Mouse (Mus musculus) gonadal fat pad, adult 2 months (tissue): Measurements from ENCODE around the gene Olfr159. TPM values are rescaled to one million over a fixed set of nuclear protein-coding genes. Genes with fewer than 3 reads are reported as not detected.

ENCODE experiments used
- DNase-seq: peaks from one replicate; pipeline ENCODE4 v3.0.0-alpha.2; 2012; ENCODE audit warnings: low read depth
- polyA plus RNA-seq: library from polyadenylated mRNA; depleted of rRNA; stranded (reverse); fragments of >200 nt; gene quantifications from 2 replicates; pipeline ENCODE4 v1.2.3, GENCODE M21; 2012; rRNA removed

Olfr159 gene
- polyA plus RNA-seq, 1 experiment: not detected

- DNase-seq: no peak
Measured at GRCm38 (mm10) chr4:43729794-43730550, 40.8 kb downstream of the Olfr159 start, which contains the start of gene Spaar. TSS of gene Spaar (plus strand) at chr4:43730034.

GRCm38 (mm10) chr4:43729126-43729525 lies 41.7 kb downstream of the Olfr159 start:
- no peak for DNase-seq

- DNase-seq: no peak
Measured at GRCm38 (mm10) chr4:43728576-43728954, 42.2 kb downstream of the Olfr159 start.

GRCm38 (mm10) chr4:43727718-43728575 lies 42.9 kb downstream of the Olfr159 start:
- DNase-seq: no peak

- no peak for DNase-seq
Measured at GRCm38 (mm10) chr4:43726995-43727394, 43.8 kb downstream of the Olfr159 start, which contains the start of gene Hrct1. TSS of gene Hrct1 (plus strand) at chr4:43727188.

GRCm38 (mm10) chr4:43726228-43726993 lies 44.4 kb downstream of the Olfr159 start:
- DNase-seq: no peak

GRCm38 (mm10) chr4:43724764-43725163 lies 46.0 kb downstream of the Olfr159 start:
- no peak for DNase-seq

- DNase-seq: no peak
Measured at GRCm38 (mm10) chr4:43722191-43722590, 48.6 kb downstream of the Olfr159 start.

GRCm38 (mm10) chr4:43720491-43721228 lies 50.1 kb downstream of the Olfr159 start:
- no peak for DNase-seq

Other genes starting within 250 kb of the Olfr159 start
- 85.8 and 88.1 TPM in 2 replicates for gene Tpm2, start 247.2 kb downstream of the Olfr159 start, polyA plus RNA-seq
- gene Creb3, start 208.7 kb downstream of the Olfr159 start, polyA plus RNA-seq: 58.2 and 96.1 TPM in 2 replicates
- gene Tln1, start 208.3 kb downstream of the Olfr159 start, polyA plus RNA-seq: 88.5 and 105 TPM in 2 replicates
- 59.3 and 74.6 TPM in 2 replicates for gene Rgp1, start 192.3 kb downstream of the Olfr159 start, polyA plus RNA-seq
- gene Gba2, start 192.1 kb downstream of the Olfr159 start, polyA plus RNA-seq: 17.9 and 23.9 TPM in 2 replicates
- gene Msmp, start 186.5 kb downstream of the Olfr159 start, polyA plus RNA-seq: 0.99 and 2.0 TPM in 2 replicates
- gene Npr2, start 139.1 kb downstream of the Olfr159 start, polyA plus RNA-seq: 34.7 and 35.4 TPM in 2 replicates
- gene Spag8, start 117.4 kb downstream of the Olfr159 start, polyA plus RNA-seq: 3.9 and 4.7 TPM in 2 replicates
- 120 and 130 TPM in 2 replicates for gene Hint2, start 114.5 kb downstream of the Olfr159 start, polyA plus RNA-seq
- gene Tmem8b, start 102.0 kb downstream of the Olfr159 start, polyA plus RNA-seq: 9.8 and 13.6 TPM in 2 replicates
- gene Fam221b, start 101.9 kb downstream of the Olfr159 start, polyA plus RNA-seq: 0.50 and 0.77 TPM in 2 replicates
- gene Olfr70, start 70.2 kb downstream of the Olfr159 start, polyA plus RNA-seq: not detected in 2 replicates
- not detected in 2 replicates for gene Olfr71, start 60.8 kb downstream of the Olfr159 start, polyA plus RNA-seq
- 16.2 and 23.7 TPM in 2 replicates for gene Hrct1, start 43.8 kb downstream of the Olfr159 start, polyA plus RNA-seq
- 6.4 and 8.3 TPM in 2 replicates for gene Spaar, start 41.0 kb downstream of the Olfr159 start, polyA plus RNA-seq
- gene Olfr156, start 52.9 kb upstream of the Olfr159 start, polyA plus RNA-seq: not detected in 2 replicates
- not detected in 2 replicates for gene Olfr157, start 69.2 kb upstream of the Olfr159 start, polyA plus RNA-seq
- not detected in 2 replicates for gene Olfr155, start 80.6 kb upstream of the Olfr159 start, polyA plus RNA-seq
- gene Reck, start 104.5 kb upstream of the Olfr159 start, polyA plus RNA-seq: 16.0 and 17.6 TPM in 2 replicates
- gene Glipr2, start 186.4 kb upstream of the Olfr159 start, polyA plus RNA-seq: 8.4 and 10.2 TPM in 2 replicates
- 0.68 and 0.84 TPM in 2 replicates for gene Ccin, start 212.5 kb upstream of the Olfr159 start, polyA plus RNA-seq
- gene Clta, start 233.4 kb upstream of the Olfr159 start, polyA plus RNA-seq: 156 and 199 TPM in 2 replicates